14 mouse cellular contexts compared by ENCODE assay signal in the genomic region with DNA sequence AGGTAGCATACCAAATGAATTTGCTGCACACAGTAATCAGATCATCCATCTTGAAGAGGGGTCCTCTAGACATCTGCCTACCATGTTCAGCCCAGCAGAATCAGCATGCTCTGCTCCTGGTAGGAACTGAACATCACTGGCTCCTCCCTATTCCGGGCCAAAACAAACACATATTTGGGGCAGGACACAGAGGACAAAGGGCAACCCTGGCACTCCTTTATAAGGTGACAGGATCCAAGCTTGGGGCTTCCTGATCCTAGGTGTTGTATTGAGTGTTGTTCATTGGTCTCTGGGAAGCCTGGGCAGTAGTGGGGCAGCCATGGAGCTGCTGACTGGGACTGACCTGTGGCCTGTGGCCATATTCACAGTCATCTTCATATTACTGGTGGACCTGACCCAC. TPM values are rescaled to one million over a fixed set of nuclear protein-coding genes. Genes with fewer than 3 reads are reported as not detected.
"Had no signal": no experiment of that assay in that cellular context is flagged by ENCODE, and none has a peak within 500 bp of the region (broad histone marks: within the 10 kb centered on the region; RNA-seq: fewer than 3 reads in every experiment).

No protein-coding gene starts in this region.

RNA-seq across cellular contexts. Expression of gene Cyp2d9, which starts 18.9 kb away (rescaled TPM):
- polyA plus RNA-seq: lung, embryonic 14.5 days; lung, embryonic 16.5 days; midbrain, embryonic 10.5 days; midbrain, embryonic 12.5 days; midbrain, embryonic 14.5 days; midbrain, embryonic 16.5 days; myocyte; neural tube, embryonic 11.5 days; neural tube, embryonic 13.5 days; neural tube, embryonic 15.5 days; small intestine, adult 2 months; stomach, embryonic 14.5 days; thymus, postnatal 0 days had no signal

RNA-seq across cellular contexts. Expression of gene Cyp2d10, which starts 45.1 kb away (rescaled TPM):
- polyA plus RNA-seq: lung, embryonic 14.5 days; midbrain, embryonic 10.5 days; midbrain, embryonic 12.5 days; midbrain, embryonic 14.5 days; midbrain, embryonic 16.5 days; myocyte; neural tube, embryonic 11.5 days; neural tube, embryonic 13.5 days; neural tube, embryonic 15.5 days; stomach, embryonic 14.5 days; thymus, postnatal 0 days had no signal

RNA-seq across cellular contexts. Expression of gene Cyp2d11, which starts 58.3 kb away (rescaled TPM):
- polyA plus RNA-seq: lung, embryonic 14.5 days; lung, embryonic 16.5 days; midbrain, embryonic 10.5 days; midbrain, embryonic 12.5 days; midbrain, embryonic 14.5 days; midbrain, embryonic 16.5 days; myocyte; neural tube, embryonic 11.5 days; neural tube, embryonic 13.5 days; neural tube, embryonic 15.5 days; small intestine, adult 2 months; stomach, embryonic 14.5 days; stomach, embryonic 16.5 days; thymus, postnatal 0 days had no signal
